Mouse (Mus musculus) embryonic facial prominence, embryonic 12.5 days (tissue): Measurements from ENCODE around the gene Tmem189. TPM values are rescaled to one million over a fixed set of nuclear protein-coding genes. Genes with fewer than 3 reads are reported as not detected.
A peak's percentile ranks its signal among the peaks of the same experiment; 100 is the strongest.

Experiments
- ATAC-seq: fragments of 200-750 bp; cut with Nextera tagmentation; 2 replicates; pipeline ENCODE4 v1.8.0; 2017; ENCODE audit not compliant: insufficient number of reproducible peaks, insufficient read depth, low FRiP score, low TSS enrichment
- H3K27ac ChIP-seq: fragments of 300-500 bp; sonication (generic); 2 replicates; pipeline ENCODE4 v1.5.1; 2016; ENCODE audit warnings: mild to moderate bottlenecking
- H3K27me3 ChIP-seq: fragments of 300-500 bp; sonication (generic); 2 replicates; pipeline ENCODE4 v1.6.1; 2016; ENCODE audit warnings: mild to moderate bottlenecking, moderate library complexity
- H3K36me3 ChIP-seq: fragments of 300-500 bp; sonication (generic); 2 replicates; pipeline ENCODE4 v1.6.1; 2016; ENCODE audit warnings: mild to moderate bottlenecking
- H3K4me1 ChIP-seq: fragments of 300-500 bp; sonication (generic); 2 replicates; pipeline ENCODE4 v1.6.1; 2016
- H3K4me2 ChIP-seq: fragments of 300-500 bp; sonication (generic); replicated peaks from 2 replicates; pipeline ENCODE4 v1.6.1; 2016; ENCODE audit warnings: mild to moderate bottlenecking, moderate library complexity
- H3K4me3 ChIP-seq: fragments of 300-500 bp; sonication (generic); 2 replicates; pipeline ENCODE4 v1.5.1; 2016; ENCODE audit warnings: mild to moderate bottlenecking
- H3K9ac ChIP-seq: fragments of 300-500 bp; sonication (generic); 2 replicates; pipeline ENCODE4 v1.6.1; 2016; ENCODE audit warnings: mild to moderate bottlenecking, moderate library complexity
- H3K9me3 ChIP-seq: fragments of 300-500 bp; sonication (generic); 2 replicates; pipeline ENCODE4 v1.6.1; 2016; ENCODE audit warnings: mild to moderate bottlenecking, moderate library complexity
- WGBS: fragments of 180-500 bp; shearing (Covaris S2); methylation state at CpG from one replicate; pipeline ENCODE4 v1.1.7; 2016; 5-methylcytosine and 5-hydroxymethylcytosine counted together
- microRNA-seq: library from miRNA; unstranded; fragments of <30 nt; microRNA quantifications from one replicate; pipeline ENCODE4, GENCODE M21; 2017
- polyA plus RNA-seq: library from polyadenylated mRNA; unstranded; fragments of >200 nt; fragmentation: Nextera tagmentation; extraction: Ambion mirVana; gene quantifications from 2 replicates; pipeline ENCODE4 v1.2.1, GENCODE M21; 2016

Tmem189 gene
- polyA plus RNA-seq, 1 experiment from 2014 or later = 45.0 TPM

DNA sequence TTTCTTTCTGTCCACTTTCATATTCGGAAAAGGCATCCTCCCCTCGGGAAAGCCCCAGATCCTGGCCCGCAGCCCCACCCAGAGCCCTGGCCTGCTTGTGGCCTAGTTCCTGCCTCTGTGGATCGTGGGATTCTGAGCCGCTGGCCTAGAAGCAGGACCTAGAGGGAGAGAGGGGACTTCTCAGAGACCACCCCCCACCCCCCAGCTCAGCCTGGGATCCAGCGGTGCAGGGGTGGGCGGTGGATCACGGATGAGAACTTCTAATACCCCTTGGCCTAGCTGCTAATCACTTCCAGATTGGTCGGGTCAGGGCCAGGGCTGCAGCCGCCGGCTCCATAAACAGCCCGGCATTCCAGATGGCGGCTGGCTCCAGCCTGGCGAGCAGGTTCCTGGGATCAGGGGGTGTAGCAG lies 93.9 kb downstream of the Tmem189 start:
- H3K4me1 ChIP-seq = peaks cover 60% of the 10 kb centered on the region
- H3K27ac ChIP-seq = peak overlapping the region; percentile 96
- WGBS = 12% methylated on average over 14 of the region's 14 CpGs
- no peak overlapping the region for H3K4me3 ChIP-seq
- no peaks in the 10 kb centered on the region for H3K9me3 ChIP-seq
- no peaks in the 10 kb centered on the region for H3K27me3 ChIP-seq
- H3K36me3 ChIP-seq = no peaks in the 10 kb centered on the region
- 0 out of 2 replicates have a peak overlapping the region, but pooled peaks have one; percentile 4 for H3K4me2 ChIP-seq
- H3K9ac ChIP-seq = peak overlapping the region; percentile 34; the same call in 1 of the 2 replicates
- ATAC-seq = peak; percentile 4; the same call in 1 of the 2 replicates

DNA sequence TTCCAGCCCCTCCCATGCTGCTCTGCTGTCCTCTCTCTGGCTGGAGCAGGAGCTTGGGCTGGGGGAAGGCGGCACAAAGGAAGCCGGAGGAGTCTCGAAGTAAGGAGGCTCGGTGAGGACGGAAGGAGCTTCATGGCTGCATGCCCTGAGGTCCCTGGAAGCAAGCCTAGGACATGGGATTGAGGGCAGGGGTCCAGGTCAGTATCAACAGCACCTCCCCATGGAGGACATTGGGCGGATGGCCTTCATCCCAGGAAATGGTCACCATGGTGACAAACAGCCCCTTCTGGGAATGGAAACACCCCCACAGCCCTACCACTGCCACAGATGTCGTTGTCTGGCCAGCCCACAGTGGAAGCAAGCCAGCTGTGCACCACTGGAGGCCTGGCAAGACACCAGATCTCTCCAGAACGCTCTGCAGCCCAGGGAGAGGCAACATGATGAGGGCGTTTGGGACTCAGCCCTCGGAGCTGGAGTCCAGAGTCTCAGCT lies 95.1 kb downstream of the Tmem189 start:
- peak overlapping the region; percentile 96 for H3K27ac ChIP-seq
- no peaks in the 10 kb centered on the region for H3K27me3 ChIP-seq
- WGBS = 18% methylated on average over 10 of the region's 10 CpGs
- H3K9me3 ChIP-seq = no peaks in the 10 kb centered on the region
- no peak for ATAC-seq
- H3K4me3 ChIP-seq = no peak overlapping the region
- H3K4me2 ChIP-seq = peak overlapping the region; percentile 13; the same call in 1 of the 2 replicates
- no peak overlapping the region for H3K9ac ChIP-seq
- no peaks in the 10 kb centered on the region for H3K36me3 ChIP-seq
- peaks cover 53% of the 10 kb centered on the region for H3K4me1 ChIP-seq

DNA sequence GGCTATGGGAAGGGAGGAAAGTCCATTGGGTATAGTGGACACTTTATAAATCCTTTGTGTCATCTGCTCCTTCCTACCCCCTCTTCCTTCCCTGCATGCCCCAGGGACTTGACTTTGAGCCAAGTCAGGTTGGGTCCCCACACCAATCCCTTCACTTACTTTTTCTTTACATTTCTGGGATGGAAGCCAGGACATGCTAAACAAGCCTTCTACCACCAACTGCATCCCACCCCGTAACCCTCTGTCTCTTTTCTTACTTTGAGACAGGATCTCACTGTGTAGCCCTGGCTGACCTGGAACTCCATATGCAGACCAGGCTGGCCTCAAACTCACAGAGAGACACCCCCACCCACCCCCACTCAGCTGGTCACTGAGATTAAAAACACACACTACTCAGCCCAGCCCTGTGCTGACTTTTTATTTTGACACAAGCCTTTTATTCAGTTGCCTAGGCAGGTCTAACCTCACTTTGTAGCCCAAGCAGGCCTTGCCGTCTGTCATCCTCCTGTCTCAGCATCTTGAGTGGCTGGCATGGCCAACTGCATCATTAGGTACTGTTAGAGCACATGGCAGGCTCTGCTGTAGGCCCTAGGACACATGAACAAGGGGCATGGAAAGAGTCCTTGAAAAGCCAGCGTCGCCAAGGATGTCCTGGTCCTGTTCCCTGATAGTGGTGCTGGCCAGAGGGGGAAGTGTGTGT lies 95.9 kb downstream of the Tmem189 start:
- WGBS = 77% methylated on average over 4 of the region's 4 CpGs
- Histone ChIP-seq H3K9ac (no peak overlapping the region), H3K4me3 (no peak overlapping the region), H3K27me3 (no peaks in the 10 kb centered on the region), H3K4me2 (no peak overlapping the region), H3K9me3 (no peaks in the 10 kb centered on the region), H3K27ac (peak overlapping the region; percentile 96), H3K4me1 (peaks cover 61% of the 10 kb centered on the region), H3K36me3 (no peaks in the 10 kb centered on the region)
- ATAC-seq = no peak

Small RNA genes lying within 50 kb of the gene (microRNA-seq; reads per million reads assigned to microRNA genes)
- gene Gm22355 = not detected

Other genes starting within 250 kb of the Tmem189 start
- gene Rnf114, start 197.2 kb downstream of the Tmem189 start, polyA plus RNA-seq = 94.4 and 96.9 TPM in 2 replicates
- 14.3 and 16.3 TPM in 2 replicates for gene Spata2, start 196.9 kb downstream of the Tmem189 start, polyA plus RNA-seq
- 76.3 and 83.4 TPM in 2 replicates for gene Snai1, start 151.6 kb downstream of the Tmem189 start, polyA plus RNA-seq
- gene Ube2v1, start 57.7 kb downstream of the Tmem189 start, polyA plus RNA-seq = 256 and 272 TPM in 2 replicates
- gene Gm20431, start 28.3 kb downstream of the Tmem189 start, polyA plus RNA-seq = 10.8 and 16.2 TPM in 2 replicates
- 7.1 and 7.8 TPM in 2 replicates for gene Cebpb, start 907 bp downstream of the Tmem189 start, polyA plus RNA-seq
- 60.8 and 62.2 TPM in 2 replicates for gene Ptpn1, start 242.2 kb upstream of the Tmem189 start, polyA plus RNA-seq